Mouse (Mus musculus) bone marrow, adult 2 months (tissue): ENCODE data around the gene Krt86.

Source experiments
- CTCF ChIP-seq: fragments of 200-500 bp; IDR thresholded peaks from 2 replicates; pipeline ENCODE4 v1.5.1; 2011; ENCODE audit warnings: low read length, control low read depth; ENCODE audit not compliant: control insufficient read depth, insufficient read depth
- POLR2A ChIP-seq: fragments of 200-500 bp; IDR thresholded peaks from 2 replicates; pipeline ENCODE4 v1.6.1; 2011; ENCODE audit warnings: low read depth, mild to moderate bottlenecking, control low read depth, low read length, borderline replicate concordance; ENCODE audit not compliant: control insufficient read depth

DNA sequence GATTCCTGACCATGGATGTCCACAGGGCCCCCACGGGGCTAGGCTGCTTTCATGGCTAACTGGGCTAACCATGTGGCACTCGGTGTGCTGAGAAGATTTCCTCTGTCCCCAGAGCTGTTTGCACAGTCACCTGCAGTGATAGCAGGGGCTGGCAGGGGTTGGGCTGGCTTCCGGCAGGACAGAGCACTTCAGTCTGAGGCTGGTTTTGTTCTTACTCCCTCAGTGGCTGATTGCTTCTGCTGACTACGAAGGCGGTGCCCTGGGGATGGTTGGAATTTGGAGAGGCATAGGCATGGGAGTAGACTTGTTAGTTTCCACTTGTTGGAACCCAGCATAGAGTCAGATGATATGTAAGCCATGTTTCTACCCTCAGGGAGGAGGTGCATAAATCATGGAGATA is 48.4 kb upstream of the Krt86 start:
- TF ChIP-seq CTCF (no peak), POLR2A (no peak)
